Mouse (Mus musculus) retina, postnatal 1 day (tissue): ENCODE results near the gene 1810024B03Rik.

ENCODE experiments used
- DNase-seq: peaks from one replicate; pipeline ENCODE4 v3.0.0-alpha.2; 2012

The 1810024B03Rik gene

GRCm38 (mm10) chr2:127166261-127166660, 41.8 kb downstream of the 1810024B03Rik start:
- peak; percentile 65 for DNase-seq

- no peak for DNase-seq
Observed at GRCm38 (mm10) chr2:127165675-127166074, 42.4 kb downstream of the 1810024B03Rik start.

GRCm38 (mm10) chr2:127145699-127146098, 62.4 kb downstream of the 1810024B03Rik start:
- DNase-seq, result no peak

GRCm38 (mm10) chr2:127143158-127144063, 64.7 kb downstream of the 1810024B03Rik start, which contains the start of gene Itpripl1:
Itpripl1 (minus strand) TSS chr2:127143442.
- DNase-seq, result peak; percentile 77

- DNase-seq, result no peak
Observed at GRCm38 (mm10) chr2:127142577-127143157, 65.4 kb downstream of the 1810024B03Rik start.

- no peak for DNase-seq
Observed at GRCm38 (mm10) chr2:127142031-127142430, 66.0 kb downstream of the 1810024B03Rik start.

- no peak for DNase-seq
Observed at GRCm38 (mm10) chr2:127140011-127140410, 68.1 kb downstream of the 1810024B03Rik start.

- no peak for DNase-seq
Observed at GRCm38 (mm10) chr2:127139605-127140004, 68.5 kb downstream of the 1810024B03Rik start.

GRCm38 (mm10) chr2:127139094-127139493, 69.0 kb downstream of the 1810024B03Rik start:
- no peak for DNase-seq

GRCm38 (mm10) chr2:127138449-127138848, 69.6 kb downstream of the 1810024B03Rik start:
- no peak for DNase-seq

GRCm38 (mm10) chr2:127137838-127138420, 70.2 kb downstream of the 1810024B03Rik start:
- DNase-seq, result no peak

GRCm38 (mm10) chr2:127136979-127137378, 71.1 kb downstream of the 1810024B03Rik start:
- peak; percentile 94 for DNase-seq
